Mouse (Mus musculus): Measurements from ENCODE around the gene Txndc2. TPM values are rescaled to one million over a fixed set of nuclear protein-coding genes. Genes with fewer than 3 reads are reported as not detected.

The Txndc2 gene
- total RNA-seq (2022) = not detected

DNA sequence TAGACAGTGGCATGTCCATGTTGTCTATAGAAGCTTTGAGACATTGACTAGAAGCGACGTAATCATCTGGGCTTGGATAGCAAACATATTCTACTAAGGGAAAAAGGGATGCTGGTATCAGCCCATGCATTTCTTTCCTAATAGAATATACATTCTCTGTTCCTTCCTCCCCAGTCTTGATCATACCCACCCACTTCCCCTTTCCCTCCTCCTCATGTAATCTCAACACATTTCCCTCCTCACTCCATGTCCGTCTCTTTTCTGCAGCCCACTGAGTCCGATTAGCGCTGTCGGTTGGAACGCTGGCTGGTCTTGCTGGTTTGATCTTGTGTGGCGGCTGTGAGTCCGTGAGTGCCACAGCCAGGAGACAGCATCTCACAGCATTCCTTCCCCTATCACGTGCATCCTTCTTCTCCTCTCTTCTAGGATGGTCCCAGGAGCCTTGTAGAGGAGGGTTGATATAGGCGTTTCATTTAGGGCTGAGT lies at the start of gene Txndc2:
TSS of gene Txndc2 (minus strand) at position 435 of the 485 bp plus-strand sequence.
- no peak for DNase-seq (ENCODE audit: low spot score in 2 of 2)

DNA sequence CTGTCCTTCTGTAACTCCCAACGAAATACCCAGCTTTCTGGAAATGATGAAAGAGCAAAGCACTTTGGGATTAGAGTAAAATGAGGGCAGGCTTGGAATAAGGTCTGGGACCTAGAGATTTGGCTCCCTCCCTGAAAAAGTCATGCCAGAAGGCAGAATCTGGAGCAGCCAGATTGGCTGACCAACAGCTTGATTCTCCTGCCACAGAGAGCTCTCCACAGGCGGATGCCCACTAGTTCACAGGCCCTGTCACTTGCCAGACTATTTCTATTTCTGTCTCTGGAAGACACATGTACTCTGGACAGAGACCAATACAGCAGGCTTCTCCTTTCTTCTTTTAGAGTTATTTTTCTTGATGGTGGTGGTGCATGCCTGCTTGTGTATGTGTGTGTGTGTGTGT lies 41.8 kb upstream of the Txndc2 start:
- DNase-seq (ENCODE audit: low spot score in 2 of 2) = no peak

GRCm38 (mm10) chr17:65683316-65683715 lies 41.3 kb upstream of the Txndc2 start:
- DNase-seq (ENCODE audit: low spot score in 2 of 2) = no peak

DNA sequence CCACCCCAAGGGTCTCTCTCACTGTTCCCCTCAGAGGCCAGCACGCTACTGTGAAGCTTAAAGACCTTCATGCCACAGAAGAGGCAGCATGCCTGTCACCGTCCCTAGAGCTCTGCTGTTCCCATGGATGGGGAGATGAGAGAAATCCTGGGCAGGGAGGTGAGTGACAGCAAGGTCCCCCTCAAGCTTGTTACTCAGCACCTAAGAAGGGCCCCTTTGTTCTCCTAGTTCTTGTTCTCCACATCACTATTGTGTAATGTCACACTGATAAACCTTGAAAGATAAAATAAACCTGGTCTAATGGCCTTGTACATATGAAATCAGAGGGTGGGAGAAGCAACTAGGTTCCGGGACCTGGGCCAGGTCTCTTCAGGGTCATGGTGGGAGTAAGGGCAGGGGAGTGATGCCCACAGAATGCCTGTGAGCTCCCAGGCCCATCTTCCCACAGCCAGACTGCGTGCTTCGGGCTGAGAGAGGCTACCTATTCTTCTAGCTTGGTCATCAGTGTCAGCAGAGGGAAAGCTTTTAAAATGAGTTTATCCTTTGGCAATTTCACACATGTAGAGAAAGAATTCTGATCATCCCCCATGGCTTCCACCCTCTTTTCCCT lies 40.2 kb upstream of the Txndc2 start:
- no peak for DNase-seq (ENCODE audit: low spot score in 2 of 2)

DNA sequence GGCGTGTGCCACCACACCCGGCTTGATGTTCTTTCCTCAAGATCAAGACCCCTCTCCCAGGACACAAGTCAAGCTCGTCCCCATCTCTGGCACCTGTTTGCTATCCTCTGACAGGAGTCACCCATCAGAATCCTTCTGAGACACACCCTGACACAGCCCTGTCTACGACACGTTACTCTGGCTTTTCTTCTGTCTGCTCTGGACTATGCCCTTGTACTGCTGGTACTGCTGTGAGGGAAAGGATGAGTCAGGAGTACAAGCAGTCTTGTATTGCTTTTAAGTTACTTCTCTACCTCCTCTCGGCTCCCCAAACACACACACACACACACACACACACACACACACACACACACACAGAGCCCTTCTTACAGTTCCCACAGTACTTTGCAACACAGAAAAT lies 39.5 kb upstream of the Txndc2 start:
- no peak for DNase-seq (ENCODE audit: low spot score in 2 of 2)

DNA sequence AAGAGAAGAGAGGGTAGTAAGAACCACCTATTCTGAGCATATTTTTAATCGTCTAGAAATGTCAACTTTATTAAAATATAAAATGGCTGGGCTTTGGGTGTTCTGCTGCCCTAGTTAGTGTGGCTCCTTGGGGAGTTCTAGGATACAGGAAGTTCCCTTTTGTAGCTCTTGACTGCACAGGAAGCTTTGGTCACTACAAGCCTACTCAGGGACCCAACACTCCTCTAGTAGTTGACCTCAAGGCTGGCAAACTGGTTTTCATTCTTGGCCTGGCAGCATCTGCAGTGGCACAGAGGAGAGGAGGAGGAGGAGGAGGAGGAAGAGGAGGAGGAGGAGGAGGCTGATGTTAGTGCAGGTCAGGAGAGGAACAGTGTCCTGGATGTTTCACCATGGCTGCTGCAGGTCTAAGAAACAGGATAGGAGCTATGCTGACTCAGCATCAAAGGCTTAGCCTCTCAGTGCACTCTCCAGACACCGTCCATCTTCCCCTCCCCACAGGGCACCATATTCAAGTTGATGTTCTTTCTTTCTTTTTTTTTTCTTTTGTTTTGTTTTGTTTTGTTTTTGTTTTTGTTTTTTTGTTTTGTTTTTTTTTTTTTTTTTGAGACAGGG lies 38.9 kb upstream of the Txndc2 start:
- DNase-seq (ENCODE audit: low spot score in 2 of 2) = no peak

- no peak for DNase-seq (ENCODE audit: low spot score in 2 of 2)
These were observed 38.0 kb upstream of the Txndc2 start for GRCm38 (mm10) chr17:65679806-65680446.

- no peak for DNase-seq (ENCODE audit: low spot score in 2 of 2)
These were observed 35.8 kb upstream of the Txndc2 start for GRCm38 (mm10) chr17:65677742-65678141.

DNA sequence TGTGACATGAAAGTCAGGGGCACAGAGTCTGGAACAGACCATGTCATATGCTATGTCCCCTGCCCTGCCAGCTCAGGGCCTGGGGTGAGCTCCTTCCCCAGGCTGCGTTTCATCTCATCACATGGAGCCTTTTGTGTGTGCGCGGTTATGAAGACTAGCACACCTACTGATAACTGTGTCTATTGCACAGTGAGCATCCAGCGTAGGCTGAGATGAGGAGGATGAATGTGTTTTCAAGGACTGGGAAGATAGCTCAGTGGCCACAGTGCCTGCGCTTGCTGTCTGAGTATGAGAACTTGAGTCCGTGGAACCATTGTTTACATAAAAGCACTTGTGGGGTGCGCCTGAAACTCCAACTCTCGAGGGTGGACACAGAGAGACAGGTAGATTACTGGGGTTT lies 34.6 kb upstream of the Txndc2 start:
- no peak for DNase-seq (ENCODE audit: low spot score in 2 of 2)

- no peak for DNase-seq (ENCODE audit: low spot score in 2 of 2)
These were observed 34.0 kb upstream of the Txndc2 start for GRCm38 (mm10) chr17:65675985-65676384.

DNA sequence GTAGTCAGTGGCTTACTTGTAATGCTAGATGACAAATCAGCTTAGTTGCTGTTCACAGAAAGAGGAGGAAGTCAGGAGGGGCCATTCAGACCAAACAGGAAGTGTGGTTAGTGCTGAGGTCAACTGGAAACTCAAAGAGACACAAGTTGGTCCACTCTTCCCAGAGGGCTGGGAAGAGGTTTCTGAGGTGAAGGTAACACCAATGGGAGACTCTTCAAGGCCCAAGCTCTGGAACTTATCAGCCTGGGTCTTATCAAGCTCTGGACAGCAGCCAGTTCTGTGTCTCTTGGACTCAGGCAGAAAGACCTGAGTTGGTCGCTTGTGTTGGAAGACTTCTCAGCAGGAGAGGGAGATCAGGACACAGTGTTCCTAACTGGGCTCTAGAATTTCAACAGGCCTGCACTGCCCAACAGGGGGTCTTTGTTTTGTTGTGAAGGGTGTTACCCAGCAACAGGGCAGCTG lies 32.8 kb upstream of the Txndc2 start:
- DNase-seq (ENCODE audit: low spot score in 2 of 2) = no peak

DNA sequence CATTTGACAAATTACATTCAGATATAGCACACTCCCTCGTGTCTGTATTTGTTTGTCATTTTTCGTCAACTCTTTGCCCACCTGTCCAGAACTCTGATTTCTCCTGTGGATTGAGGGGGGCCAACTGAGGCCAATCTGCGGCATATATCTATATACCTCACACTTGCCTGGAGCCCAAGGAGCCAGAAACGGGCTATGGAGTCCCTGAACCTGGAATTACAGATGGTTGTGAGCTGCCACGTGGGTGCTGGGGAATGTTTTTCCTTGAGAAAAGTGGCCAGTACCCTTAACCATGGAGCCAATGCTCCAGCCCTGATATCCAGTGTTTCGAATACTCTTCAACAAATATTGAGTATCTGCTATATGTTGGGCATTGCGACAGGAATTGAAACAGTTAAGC lies 31.0 kb upstream of the Txndc2 start:
- no peak for DNase-seq (ENCODE audit: low spot score in 2 of 2)

- no peak for DNase-seq (ENCODE audit: low spot score in 2 of 2)
These were observed 27.1 kb upstream of the Txndc2 start for GRCm38 (mm10) chr17:65669061-65669460.

GRCm38 (mm10) chr17:65667792-65668191 lies 25.8 kb upstream of the Txndc2 start:
- no peak for DNase-seq (ENCODE audit: low spot score in 2 of 2)

- DNase-seq (ENCODE audit: low spot score in 2 of 2) = no peak
These were observed 24.6 kb upstream of the Txndc2 start for GRCm38 (mm10) chr17:65666388-65667161.

GRCm38 (mm10) chr17:65665786-65666387 lies 23.9 kb upstream of the Txndc2 start:
- no peak for DNase-seq (ENCODE audit: low spot score in 2 of 2)

DNA sequence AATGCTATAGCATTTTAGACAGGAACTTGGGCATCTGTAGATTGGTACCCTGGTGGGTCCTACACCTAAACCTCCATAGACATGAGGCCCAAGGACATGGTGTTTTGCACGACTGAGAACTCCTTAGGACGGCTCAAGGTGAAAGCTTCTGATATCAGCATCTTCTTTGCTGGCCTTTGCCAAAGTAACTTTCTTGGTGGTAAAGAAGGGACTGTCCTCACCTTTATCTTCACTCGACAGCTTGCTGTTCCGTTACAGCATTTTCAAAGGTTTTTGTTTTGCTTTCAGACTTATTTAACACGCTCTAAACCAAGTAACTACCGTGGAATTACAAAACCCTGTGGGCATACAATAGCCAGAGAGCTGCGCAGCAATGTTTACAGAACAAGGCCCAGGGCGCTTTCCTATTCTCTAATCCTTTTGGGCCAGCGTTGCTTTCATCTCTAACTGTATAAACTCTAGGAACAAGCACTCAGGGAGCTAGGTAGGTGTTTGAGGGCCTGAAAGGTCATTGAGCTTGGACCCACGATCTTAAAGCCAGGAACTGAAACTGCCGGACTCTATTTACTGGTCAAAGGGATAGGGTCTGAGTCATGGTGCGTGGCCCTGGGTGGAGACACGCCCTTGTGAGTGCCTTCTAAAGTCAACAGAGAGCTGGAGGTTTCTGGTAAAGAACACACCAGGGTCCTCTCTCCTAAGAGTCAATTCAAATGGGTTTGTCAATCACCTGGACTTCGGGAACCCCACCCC lies 21.5 kb upstream of the Txndc2 start:
- DNase-seq (ENCODE audit: low spot score in 2 of 2) = no peak

DNA sequence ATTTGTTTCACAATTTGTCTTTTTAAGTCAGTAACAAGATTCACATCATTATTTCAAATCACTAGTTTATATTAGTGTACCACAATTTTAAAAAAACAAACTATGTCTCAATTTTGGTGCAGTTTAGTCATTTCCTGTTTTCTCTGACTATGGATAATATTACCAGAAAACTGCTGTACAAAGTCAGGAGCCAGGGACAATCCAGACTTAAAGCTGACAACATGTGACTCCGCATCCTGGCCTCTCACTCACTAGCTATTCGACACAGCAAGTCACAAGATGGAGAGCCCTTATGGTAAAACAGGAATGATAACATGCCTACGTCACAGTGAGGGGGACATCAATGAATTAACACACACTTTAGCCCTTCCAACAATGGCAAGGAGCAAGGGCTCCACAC lies 20.7 kb upstream of the Txndc2 start:
- no peak for DNase-seq (ENCODE audit: low spot score in 2 of 2)

- DNase-seq (ENCODE audit: low spot score in 2 of 2) = no peak
These were observed 16.4 kb upstream of the Txndc2 start for GRCm38 (mm10) chr17:65658416-65658815.

DNA sequence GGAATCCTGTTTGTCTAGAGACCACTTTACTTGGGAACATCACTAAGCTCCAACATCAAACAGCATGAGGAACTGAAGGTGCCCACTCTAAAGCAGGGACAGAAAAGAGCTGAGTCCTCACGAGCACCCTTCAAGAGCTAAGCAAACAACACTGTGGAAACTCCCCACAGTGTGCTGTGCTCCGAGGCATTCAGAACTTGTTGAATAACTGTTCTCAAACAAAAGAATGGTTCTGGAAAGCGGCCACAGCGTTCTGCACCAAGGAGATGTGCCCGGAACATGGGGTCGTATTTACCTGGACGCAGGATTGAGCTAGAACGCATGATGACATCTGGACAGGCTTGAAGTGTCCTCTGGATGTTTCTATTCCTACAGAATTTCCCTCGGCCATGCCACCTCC lies 16.0 kb upstream of the Txndc2 start:
- no peak for DNase-seq (ENCODE audit: low spot score in 2 of 2)

- DNase-seq (ENCODE audit: low spot score in 2 of 2) = no peak
These were observed 14.8 kb upstream of the Txndc2 start for GRCm38 (mm10) chr17:65656731-65657130.
